Mouse (Mus musculus) liver, embryonic 14 days (tissue): ENCODE data around the gene Gm20538. TPM values are rescaled to one million over a fixed set of nuclear protein-coding genes. Genes with fewer than 3 reads are reported as not detected.

ENCODE experiments used
- polyA plus RNA-seq: library from polyadenylated mRNA; depleted of rRNA; stranded (reverse); fragments of >200 nt; gene quantifications from 2 replicates; pipeline ENCODE4 v1.2.3, GENCODE M21; 2012; rRNA removed

Gene Gm20538
- not detected in 2 replicates for polyA plus RNA-seq

GRCm38 (mm10) chr19:44552731-44553130 lies at the start of gene Gm20538:
Gm20538 (minus strand) TSS chr19:44552831.

GRCm38 (mm10) chr19:44562652-44563206 lies 10.1 kb upstream of the Gm20538 start, which contains the start of gene Hif1an:
Hif1an (plus strand) TSS chr19:44562850.

GRCm38 (mm10) chr19:44554861-44555590 lies 2.4 kb upstream of the Gm20538 start, which contains the start of gene Ndufb8:
Ndufb8 (minus strand) TSS chr19:44555440.

DNA sequence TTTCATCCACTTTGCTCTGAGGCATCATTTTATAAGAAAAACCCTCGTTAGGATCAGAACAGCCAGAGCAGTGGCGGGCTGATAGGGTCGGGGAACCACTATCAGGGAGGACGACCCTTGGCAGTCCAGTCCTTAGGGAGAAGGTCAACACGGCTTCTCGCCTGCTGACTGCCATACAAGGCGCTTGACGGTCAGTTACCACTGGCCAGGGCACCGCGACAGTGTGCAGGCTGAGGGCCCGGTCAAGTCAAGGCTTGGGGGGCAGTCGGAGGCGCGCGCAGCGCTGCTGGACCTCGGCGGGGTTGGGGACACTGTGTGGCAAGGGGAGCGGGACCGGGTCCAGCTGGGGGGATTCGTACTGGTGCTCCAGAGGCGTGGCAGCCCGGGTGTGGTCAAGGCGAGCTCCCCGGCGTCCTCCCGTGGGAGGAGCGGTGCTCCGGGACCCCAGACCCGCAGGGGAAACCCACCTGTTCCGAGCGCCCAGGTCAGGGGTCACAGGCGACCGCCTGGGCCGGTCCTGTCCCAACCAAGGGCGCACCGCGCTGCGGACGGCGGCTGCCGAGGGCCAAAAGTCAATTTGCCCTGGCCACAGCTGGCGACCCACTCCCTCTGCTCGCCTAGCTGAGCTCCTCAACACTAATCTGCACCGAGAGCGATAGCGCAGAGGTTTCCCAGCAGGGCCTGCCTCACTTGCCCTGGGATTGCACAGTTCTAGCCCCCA lies 7.2 kb downstream of the Gm20538 start, which contains the start of gene Sec31b:
TSS of gene Sec31b (minus strand) at position 544 of the 721 bp plus-strand sequence.

Other genes starting within 250 kb of the Gm20538 start
- gene Scd4, start 219.7 kb downstream of the Gm20538 start, polyA plus RNA-seq: 0.06 and 0.07 TPM in 2 replicates
- gene Scd1, start 145.0 kb downstream of the Gm20538 start, polyA plus RNA-seq: 21.0 and 23.2 TPM in 2 replicates
- gene Wnt8b, start 59.4 kb downstream of the Gm20538 start, polyA plus RNA-seq: not detected in 2 replicates
- 0.46 and 0.52 TPM in 2 replicates for gene Sec31b, start 7.0 kb downstream of the Gm20538 start, polyA plus RNA-seq
- gene Ndufb8, start 2.6 kb upstream of the Gm20538 start, polyA plus RNA-seq: 203 and 207 TPM in 2 replicates
- gene Hif1an, start 10.0 kb upstream of the Gm20538 start, polyA plus RNA-seq: 6.6 and 7.4 TPM in 2 replicates
- not detected in 2 replicates for gene Pax2, start 203.2 kb upstream of the Gm20538 start, polyA plus RNA-seq